Mouse (Mus musculus) large intestine, adult 2 months (tissue): ENCODE data around the gene Vps53. TPM values are rescaled to one million over a fixed set of nuclear protein-coding genes. Genes with fewer than 3 reads are reported as not detected.

Experiments
- DNase-seq: peaks from one replicate; pipeline ENCODE4 v3.0.0-alpha.2; 2012; ENCODE audit warnings: low read depth, low spot score
- WGBS: fragments of 180-500 bp; shearing (Covaris S2); methylation state at CpG from one replicate; pipeline ENCODE4 v1.1.7; 2018; 5-methylcytosine and 5-hydroxymethylcytosine counted together
- polyA plus RNA-seq: library from polyadenylated mRNA; depleted of rRNA; stranded (reverse); fragments of >200 nt; gene quantifications from 2 replicates; pipeline ENCODE4 v1.2.3, GENCODE M21; 2012

Vps53 gene
- polyA plus RNA-seq, 1 experiment = 34.5 TPM

GRCm38 (mm10) chr11:76074296-76075093 lies 105.0 kb downstream of the Vps53 start:
- DNase-seq = no peak
- 60% methylated on average over 11 of the region's 11 CpGs for WGBS

- no peak for DNase-seq
- 36% methylated on average over 6 of the region's 6 CpGs for WGBS
Observed at GRCm38 (mm10) chr11:76069816-76070215, 109.6 kb downstream of the Vps53 start.

- WGBS = 89% methylated on average over 15 of the region's 15 CpGs
- DNase-seq = no peak
Observed at GRCm38 (mm10) chr11:76066563-76067156, 112.8 kb downstream of the Vps53 start.

GRCm38 (mm10) chr11:76065521-76066095 lies 113.8 kb downstream of the Vps53 start:
- no peak for DNase-seq
- 63% methylated on average over 9 of the region's 9 CpGs for WGBS

- no peak for DNase-seq
Observed at GRCm38 (mm10) chr11:76064411-76064810, 115.0 kb downstream of the Vps53 start.

GRCm38 (mm10) chr11:76060906-76061305 lies 118.5 kb downstream of the Vps53 start:
- 86% methylated on average over 2 of the region's 2 CpGs for WGBS
- DNase-seq = no peak

More at GRCm38 (mm10) chr11:76064411-76064810, 115.0 kb downstream of the Vps53 start:
- 62% methylated on average over 7 of the region's 7 CpGs for WGBS

GRCm38 (mm10) chr11:76059971-76060370 lies 119.5 kb downstream of the Vps53 start:
- 38% methylated on average over 7 of the region's 7 CpGs for WGBS

GRCm38 (mm10) chr11:76056487-76056886 lies 123.0 kb downstream of the Vps53 start:
- 50% methylated on average over 3 of the region's 3 CpGs for WGBS
- DNase-seq = no peak

More at GRCm38 (mm10) chr11:76059971-76060370, 119.5 kb downstream of the Vps53 start:
- DNase-seq = no peak

- WGBS = 93% methylated on average over 5 of the region's 5 CpGs
- DNase-seq = no peak
Observed at GRCm38 (mm10) chr11:76052496-76052895, 127.0 kb downstream of the Vps53 start.

GRCm38 (mm10) chr11:76050967-76051512 lies 128.4 kb downstream of the Vps53 start:
- WGBS = 61% methylated on average over 5 of the region's 5 CpGs

GRCm38 (mm10) chr11:76050509-76050908 lies 128.9 kb downstream of the Vps53 start:
- WGBS = 48% methylated on average over 3 of the region's 3 CpGs
- DNase-seq = no peak

More at GRCm38 (mm10) chr11:76050967-76051512, 128.4 kb downstream of the Vps53 start:
- DNase-seq = no peak

GRCm38 (mm10) chr11:76045367-76045766 lies 134.1 kb downstream of the Vps53 start:
- 87% methylated on average over 6 of the region's 6 CpGs for WGBS
- DNase-seq = no peak

- 89% methylated on average over 6 of the region's 6 CpGs for WGBS
- DNase-seq = no peak
Observed at GRCm38 (mm10) chr11:76044468-76044867, 135.0 kb downstream of the Vps53 start.

GRCm38 (mm10) chr11:76042882-76043281 lies 136.6 kb downstream of the Vps53 start:
- no peak for DNase-seq
- WGBS = 31% methylated on average over 5 of the region's 5 CpGs

GRCm38 (mm10) chr11:76042041-76042638 lies 137.3 kb downstream of the Vps53 start:
- no peak for DNase-seq
- 70% methylated on average over 10 of the region's 10 CpGs for WGBS

- no peak for DNase-seq
- 66% methylated on average over 4 of the region's 4 CpGs for WGBS
Observed at GRCm38 (mm10) chr11:76040761-76041376, 138.6 kb downstream of the Vps53 start.

- WGBS = 88% methylated on average over 8 of the region's 8 CpGs
- no peak for DNase-seq
Observed at GRCm38 (mm10) chr11:76040106-76040505, 139.3 kb downstream of the Vps53 start.

- DNase-seq = no peak
- 93% methylated on average over 3 of the region's 3 CpGs for WGBS
Observed at GRCm38 (mm10) chr11:76039271-76040053, 140.0 kb downstream of the Vps53 start.
